Mouse (Mus musculus) heart, embryonic 13.5 days (tissue): ENCODE measurements around the gene Vars2. TPM values are rescaled to one million over a fixed set of nuclear protein-coding genes. Genes with fewer than 3 reads are reported as not detected.

Experiments used
- ATAC-seq: fragments of 200-750 bp; cut with Nextera tagmentation; 2 replicates; pipeline ENCODE4 v1.8.0; 2017; ENCODE audit warnings: moderate TSS enrichment; ENCODE audit not compliant: insufficient number of reproducible peaks, low FRiP score, low TSS enrichment; ENCODE audit errors: extremely low read depth
- H3K27ac ChIP-seq: fragments of 300-500 bp; sonication (generic); replicated peaks from 2 replicates; pipeline ENCODE4 v1.5.1; 2015; ENCODE audit warnings: moderate library complexity, mild to moderate bottlenecking, inconsistent platforms
- H3K27me3 ChIP-seq: fragments of 300-500 bp; sonication (generic); replicated peaks from 2 replicates; pipeline ENCODE4 v1.6.1; 2015; ENCODE audit warnings: mild to moderate bottlenecking, inconsistent platforms
- H3K36me3 ChIP-seq: fragments of 300-500 bp; sonication (generic); 2 replicates; pipeline ENCODE4 v1.6.1; 2015; ENCODE audit warnings: mild to moderate bottlenecking, inconsistent platforms
- H3K4me1 ChIP-seq: fragments of 300-500 bp; sonication (generic); 2 replicates; pipeline ENCODE4 v1.6.1; 2015; ENCODE audit warnings: inconsistent platforms
- H3K4me2 ChIP-seq: fragments of 300-500 bp; sonication (generic); 2 replicates; pipeline ENCODE4 v1.6.1; 2015; ENCODE audit warnings: inconsistent platforms, mild to moderate bottlenecking, moderate library complexity
- H3K4me3 ChIP-seq: fragments of 300-500 bp; sonication (generic); 2 replicates; pipeline ENCODE4 v1.5.1; 2015; ENCODE audit warnings: moderate library complexity, mild to moderate bottlenecking, inconsistent platforms
- H3K9ac ChIP-seq: fragments of 300-500 bp; sonication (generic); 2 replicates; pipeline ENCODE4 v1.6.1; 2015; ENCODE audit warnings: inconsistent platforms, mild to moderate bottlenecking, moderate library complexity
- H3K9me3 ChIP-seq: fragments of 300-500 bp; sonication (generic); 2 replicates; pipeline ENCODE4 v1.6.1; 2016; ENCODE audit warnings: inconsistent platforms
- WGBS: fragments of 180-500 bp; shearing (Covaris S2); methylation state at CpG from one replicate; pipeline ENCODE4 v1.1.7; 2015; ENCODE audit warnings: mixed read lengths; 5-methylcytosine and 5-hydroxymethylcytosine counted together
- polyA plus RNA-seq: library from polyadenylated mRNA; unstranded; fragments of >200 nt; fragmentation: Nextera tagmentation; extraction: Ambion mirVana; gene quantifications from 2 replicates; pipeline ENCODE4 v1.2.1, GENCODE M21; 2015

The Vars2 gene
- polyA plus RNA-seq, 1 experiment from 2014 or later: 12.2 TPM

GRCm38 (mm10) chr17:35666851-35667256, 538 bp downstream of the Vars2 start:
- Histone ChIP-seq H3K4me2 (peak overlapping the region; percentile 97), H3K4me3 (peak overlapping the region; percentile 85), H3K27ac (peak overlapping the region; percentile 84), H3K9me3 (no peaks in the 10 kb centered on the region), H3K36me3 (peaks cover 56% of the 10 kb centered on the region), H3K4me1 (peaks cover 19% of the 10 kb centered on the region), H3K27me3 (no peaks in the 10 kb centered on the region), H3K9ac (peak overlapping the region; percentile 95)
- WGBS: 3% methylated on average over 13 of the region's 13 CpGs
- peak; percentile 0; the same call in 1 of the 2 replicates for ATAC-seq

- Histone ChIP-seq H3K4me1 (peaks cover 19% of the 10 kb centered on the region), H3K4me3 (no peak overlapping the region), H3K4me2 (peak overlapping the region; percentile 97), H3K36me3 (peaks cover 59% of the 10 kb centered on the region), H3K27ac (no peak overlapping the region), H3K9me3 (no peaks in the 10 kb centered on the region), H3K9ac (peak overlapping the region; percentile 95), H3K27me3 (no peaks in the 10 kb centered on the region)
- WGBS: 75% methylated on average over 17 of the region's 17 CpGs
- ATAC-seq: no peak
Measured at GRCm38 (mm10) chr17:35665957-35666515, 1.4 kb downstream of the Vars2 start.

GRCm38 (mm10) chr17:35653086-35653485, 14.3 kb downstream of the Vars2 start:
- H3K27ac ChIP-seq: no peak overlapping the region
- H3K4me3 ChIP-seq: no peak overlapping the region
- no peak for ATAC-seq
- no peaks in the 10 kb centered on the region for H3K9me3 ChIP-seq
- H3K4me1 ChIP-seq: no peaks in the 10 kb centered on the region
- no peaks in the 10 kb centered on the region; the same call in 1 of the 2 replicates for H3K27me3 ChIP-seq
- WGBS: 70% methylated on average over 2 of the region's 2 CpGs
- H3K4me2 ChIP-seq: no peak overlapping the region
- peaks cover 33% of the 10 kb centered on the region for H3K36me3 ChIP-seq
- H3K9ac ChIP-seq: no peak overlapping the region

GRCm38 (mm10) chr17:35649429-35649828, 18.0 kb downstream of the Vars2 start:
- Histone ChIP-seq H3K4me2 (no peak overlapping the region), H3K9me3 (no peaks in the 10 kb centered on the region), H3K36me3 (no peaks in the 10 kb centered on the region), H3K4me3 (no peak overlapping the region), H3K27me3 (peaks cover 16% of the 10 kb centered on the region), H3K27ac (no peak overlapping the region), H3K4me1 (no peaks in the 10 kb centered on the region), H3K9ac (no peak overlapping the region)
- WGBS: 67% methylated on average over 2 of the region's 2 CpGs
- no peak for ATAC-seq

- Histone ChIP-seq H3K9me3 (no peaks in the 10 kb centered on the region), H3K36me3 (no peaks in the 10 kb centered on the region), H3K9ac (no peak within 1 kb of the TSS), H3K4me3 (no peak within 1 kb of the TSS), H3K27me3 (peaks cover 40% of the 10 kb centered on the region), H3K27ac (no peak within 1 kb of the TSS), H3K4me1 (peaks cover 10% of the 10 kb centered on the region), H3K4me2 (no peak within 1 kb of the TSS)
- WGBS: 64% methylated on average over 13 of the region's 13 CpGs
- ATAC-seq: no peak
Measured at GRCm38 (mm10) chr17:35643609-35644236, 23.7 kb downstream of the Vars2 start, which contains the start of gene Mucl3. TSS of gene Mucl3 (minus strand) at chr17:35643695.

- peak overlapping the region; percentile 64 for H3K4me2 ChIP-seq
- peak overlapping the region; percentile 52 for H3K9ac ChIP-seq
- ATAC-seq: no peak
- peaks cover 41% of the 10 kb centered on the region for H3K27me3 ChIP-seq
- 28% methylated on average over 6 of the region's 6 CpGs for WGBS
- no peaks in the 10 kb centered on the region for H3K36me3 ChIP-seq
- no peaks in the 10 kb centered on the region for H3K9me3 ChIP-seq
- H3K4me1 ChIP-seq: peaks cover 23% of the 10 kb centered on the region
- peak overlapping the region; percentile 84 for H3K27ac ChIP-seq
- H3K4me3 ChIP-seq: peak overlapping the region; percentile 33
Measured at GRCm38 (mm10) chr17:35639352-35639751, 28.0 kb downstream of the Vars2 start.

GRCm38 (mm10) chr17:35638475-35639190, 28.8 kb downstream of the Vars2 start:
- ATAC-seq: peak; percentile 79
- peaks cover 25% of the 10 kb centered on the region for H3K4me1 ChIP-seq

GRCm38 (mm10) chr17:35636363-35636762, 31.0 kb downstream of the Vars2 start:
- WGBS: 34% methylated on average over 5 of the region's 5 CpGs
- Histone ChIP-seq H3K9ac (no peak overlapping the region), H3K4me3 (no peak overlapping the region)

More at GRCm38 (mm10) chr17:35638475-35639190, 28.8 kb downstream of the Vars2 start:
- H3K9ac ChIP-seq: peak overlapping the region; percentile 52; the same call in 1 of the 2 replicates
- H3K27ac ChIP-seq: peak overlapping the region; percentile 84
- peak overlapping the region; percentile 64 for H3K4me2 ChIP-seq
- 14% methylated on average over 14 of the region's 14 CpGs for WGBS
- H3K36me3 ChIP-seq: no peaks in the 10 kb centered on the region
- peaks cover 34% of the 10 kb centered on the region for H3K27me3 ChIP-seq
- H3K4me3 ChIP-seq: peak overlapping the region; percentile 33
- H3K9me3 ChIP-seq: no peaks in the 10 kb centered on the region

GRCm38 (mm10) chr17:35635699-35636111, 31.7 kb downstream of the Vars2 start:
- 1% methylated on average over 15 of the region's 15 CpGs for WGBS
- ATAC-seq: no peak
- Histone ChIP-seq H3K27ac (no peak overlapping the region), H3K4me3 (peak overlapping the region; percentile 50), H3K36me3 (no peaks in the 10 kb centered on the region), H3K4me1 (peaks cover 25% of the 10 kb centered on the region), H3K9ac (peak overlapping the region; percentile 45; the same call in 1 of the 2 replicates), H3K9me3 (no peaks in the 10 kb centered on the region), H3K27me3 (peaks cover 27% of the 10 kb centered on the region), H3K4me2 (peak overlapping the region; percentile 67)

More at GRCm38 (mm10) chr17:35636363-35636762, 31.0 kb downstream of the Vars2 start:
- H3K36me3 ChIP-seq: no peaks in the 10 kb centered on the region
- H3K27ac ChIP-seq: no peak overlapping the region
- peaks cover 25% of the 10 kb centered on the region for H3K4me1 ChIP-seq
- H3K4me2 ChIP-seq: peak overlapping the region; percentile 67
- ATAC-seq: no peak
- peaks cover 27% of the 10 kb centered on the region for H3K27me3 ChIP-seq
- no peaks in the 10 kb centered on the region for H3K9me3 ChIP-seq

GRCm38 (mm10) chr17:35635202-35635601, 32.2 kb downstream of the Vars2 start:
- no peak for ATAC-seq
- Histone ChIP-seq H3K27me3 (peaks cover 27% of the 10 kb centered on the region), H3K4me2 (no peak overlapping the region), H3K27ac (no peak overlapping the region), H3K9me3 (no peaks in the 10 kb centered on the region), H3K9ac (no peak overlapping the region), H3K36me3 (no peaks in the 10 kb centered on the region), H3K4me3 (no peak overlapping the region), H3K4me1 (peaks cover 25% of the 10 kb centered on the region)
- WGBS: 68% methylated on average over 3 of the region's 3 CpGs

- WGBS: 19% methylated on average over 1 of the region's 1 CpGs
Measured at GRCm38 (mm10) chr17:35633992-35634391, 33.4 kb downstream of the Vars2 start.

More at GRCm38 (mm10) chr17:35633992-35634391, 33.4 kb downstream of the Vars2 start:
- Histone ChIP-seq H3K9ac (peak overlapping the region; percentile 33; the same call in 1 of the 2 replicates), H3K9me3 (no peaks in the 10 kb centered on the region), H3K36me3 (no peaks in the 10 kb centered on the region), H3K4me2 (no peak overlapping the region), H3K4me1 (peaks cover 17% of the 10 kb centered on the region), H3K27me3 (peaks cover 27% of the 10 kb centered on the region), H3K4me3 (no peak overlapping the region), H3K27ac (no peak overlapping the region)
- no peak for ATAC-seq
